Mouse (Mus musculus) frontal cortex, adult (tissue): ENCODE results near the gene Vmn1r205.
"Not testable (repeated sequence)": the region's sequence is repeated elsewhere in the genome, so short reads cannot be mapped to it uniquely, and the experiment has no call there.

ENCODE experiments used
- ATAC-seq: cut with Nextera tagmentation; 2 replicates; pipeline ENCODE4 v1.9.2; 2017; ENCODE audit warnings: mild to moderate bottlenecking, moderate library complexity, mixed read lengths; ENCODE audit not compliant: low TSS enrichment

Vmn1r205 gene

GRCm38 (mm10) chr13:22592900-22593299 lies at the start of gene Vmn1r205:
TSS of gene Vmn1r205 (minus strand) at chr13:22593000.
- no peak for ATAC-seq

GRCm38 (mm10) chr13:22624151-22624550 lies 31.4 kb upstream of the Vmn1r205 start, which contains the start of gene Vmn1r206:
TSS of gene Vmn1r206 (minus strand) at chr13:22624251.
- ATAC-seq = not testable (repeated sequence)

GRCm38 (mm10) chr13:22583336-22583735 lies 9.5 kb downstream of the Vmn1r205 start:
- ATAC-seq = not testable (repeated sequence)

GRCm38 (mm10) chr13:22574911-22575310 lies 17.9 kb downstream of the Vmn1r205 start:
- ATAC-seq = not testable (repeated sequence)

GRCm38 (mm10) chr13:22552898-22553297 lies 39.9 kb downstream of the Vmn1r205 start, which contains the start of gene Vmn1r204:
TSS of gene Vmn1r204 (plus strand) at chr13:22553198.
- not testable (repeated sequence) for ATAC-seq
